Mouse (Mus musculus): ENCODE data around the gene Rnf8.

- TF ChIP-seq CTCF (conservative IDR thresholded peaks at IDR 0.05; ENCODE audit: low read length): no peak
- TF ChIP-seq POU5F1 (IDR thresholded peaks at IDR 0.05; ENCODE audit: borderline replicate concordance, low read length): no peak
Observed at GRCm38 (mm10) chr17:29662145-29662544, 47.6 kb downstream of the Rnf8 start.

Data from E14TG2a.4 (cell line).